Mouse (Mus musculus) forebrain, embryonic 12.5 days (tissue): ENCODE data around the gene Satb1. TPM values are rescaled to one million over a fixed set of nuclear protein-coding genes. Genes with fewer than 3 reads are reported as not detected.

ENCODE experiments used
- ATAC-seq: fragments of 200-750 bp; cut with Nextera tagmentation; 2 replicates; pipeline ENCODE4 v1.8.0; 2017; ENCODE audit warnings: moderate TSS enrichment; ENCODE audit not compliant: low FRiP score
- H3K27ac ChIP-seq: fragments of 300-500 bp; sonication (generic); 2 replicates; pipeline ENCODE4 v1.5.1; 2016; ENCODE audit warnings: mild to moderate bottlenecking
- H3K27me3 ChIP-seq: fragments of 300-500 bp; sonication (generic); 2 replicates; pipeline ENCODE4 v1.6.1; 2016; ENCODE audit warnings: mild to moderate bottlenecking
- H3K36me3 ChIP-seq: fragments of 300-500 bp; sonication (generic); replicated peaks from 2 replicates; pipeline ENCODE4 v1.6.1; 2016; ENCODE audit warnings: mild to moderate bottlenecking
- H3K4me1 ChIP-seq: fragments of 300-500 bp; sonication (generic); 2 replicates; pipeline ENCODE4 v1.6.1; 2016
- H3K4me2 ChIP-seq: fragments of 300-500 bp; sonication (generic); 2 replicates; pipeline ENCODE4 v1.6.1; 2016; ENCODE audit warnings: mild to moderate bottlenecking, moderate library complexity
- H3K4me3 ChIP-seq: fragments of 300-500 bp; sonication (generic); replicated peaks from 2 replicates; pipeline ENCODE4 v1.5.1; 2016; ENCODE audit warnings: mild to moderate bottlenecking
- H3K9ac ChIP-seq: fragments of 300-500 bp; sonication (generic); 2 replicates; pipeline ENCODE4 v1.6.1; 2016; ENCODE audit warnings: mild to moderate bottlenecking
- H3K9me3 ChIP-seq: fragments of 300-500 bp; sonication (generic); 2 replicates; pipeline ENCODE4 v1.6.1; 2016
- WGBS: fragments of 180-500 bp; shearing (Covaris S2); methylation state at CpG from one replicate; pipeline ENCODE4 v1.1.7; 2016; 5-methylcytosine and 5-hydroxymethylcytosine counted together
- polyA plus RNA-seq: library from polyadenylated mRNA; unstranded; fragments of >200 nt; fragmentation: Nextera tagmentation; extraction: Ambion mirVana; gene quantifications from 2 replicates; pipeline ENCODE4 v1.2.1, GENCODE M21; 2016

Gene Satb1
- polyA plus RNA-seq, 1 experiment from 2014 or later, result 37.9 TPM

DNA sequence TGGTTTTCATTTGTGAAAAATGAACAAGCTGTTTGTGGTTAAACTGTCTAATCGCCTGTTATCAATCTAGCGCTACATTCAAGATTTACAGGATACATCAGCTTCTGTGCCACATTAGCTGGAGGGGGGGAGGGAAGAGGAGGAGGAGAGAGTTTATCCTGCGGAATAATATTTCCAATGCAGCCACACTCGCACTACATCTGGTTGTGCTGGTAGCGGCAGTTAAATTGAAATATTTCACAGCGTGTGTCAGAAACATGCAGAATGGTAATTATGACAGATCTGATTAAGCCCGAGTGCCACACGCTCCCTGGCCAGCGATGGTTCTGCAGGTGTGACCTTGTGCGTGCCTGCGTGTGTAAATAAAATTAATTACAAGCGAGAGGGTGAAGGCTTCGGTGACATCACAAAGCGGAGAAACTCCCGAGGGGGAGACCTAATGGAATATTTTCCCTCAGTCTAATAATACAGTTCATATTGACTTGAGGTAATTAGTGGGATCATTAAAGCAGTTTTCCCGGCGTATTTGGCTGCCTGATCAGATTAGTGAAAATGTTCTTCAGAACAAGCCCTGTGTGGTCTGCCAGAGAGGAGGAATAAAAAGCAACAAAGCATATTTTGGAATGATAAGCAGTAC is 72.7 kb downstream of the Satb1 start:
- ATAC-seq, result peak; percentile 79
- Histone ChIP-seq H3K36me3 (peaks cover 5% of the 10 kb centered on the region; the same call in 1 of the 2 replicates), H3K27me3 (no peaks in the 10 kb centered on the region), H3K9ac (no peak overlapping the region), H3K27ac (peak overlapping the region; percentile 66; the same call in 1 of the 2 replicates), H3K4me2 (peak overlapping the region; percentile 30), H3K4me1 (peaks cover 11% of the 10 kb centered on the region), H3K9me3 (no peaks in the 10 kb centered on the region), H3K4me3 (no peak overlapping the region)
- WGBS, result 55% methylated on average over 17 of the region's 17 CpGs

DNA sequence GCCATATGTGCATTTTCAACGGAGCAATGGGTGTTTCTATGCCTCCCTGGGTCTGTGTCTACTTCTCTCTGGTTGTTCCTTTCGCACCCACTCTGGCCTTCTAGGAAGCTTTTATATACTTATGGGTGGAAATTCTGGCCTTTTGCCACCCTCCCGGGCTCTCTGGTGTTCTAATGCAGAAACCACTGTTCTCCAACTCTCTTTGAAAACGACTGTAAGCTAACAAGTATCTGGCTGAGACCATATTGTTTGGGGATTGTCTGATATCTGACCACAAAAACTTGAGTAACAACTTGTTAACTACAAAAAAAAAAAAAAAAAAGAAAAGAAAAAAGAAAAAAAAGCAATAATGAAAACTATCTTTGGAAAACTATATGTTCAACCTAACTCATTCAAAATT is 73.6 kb downstream of the Satb1 start:
- H3K9me3 ChIP-seq, result no peaks in the 10 kb centered on the region

DNA sequence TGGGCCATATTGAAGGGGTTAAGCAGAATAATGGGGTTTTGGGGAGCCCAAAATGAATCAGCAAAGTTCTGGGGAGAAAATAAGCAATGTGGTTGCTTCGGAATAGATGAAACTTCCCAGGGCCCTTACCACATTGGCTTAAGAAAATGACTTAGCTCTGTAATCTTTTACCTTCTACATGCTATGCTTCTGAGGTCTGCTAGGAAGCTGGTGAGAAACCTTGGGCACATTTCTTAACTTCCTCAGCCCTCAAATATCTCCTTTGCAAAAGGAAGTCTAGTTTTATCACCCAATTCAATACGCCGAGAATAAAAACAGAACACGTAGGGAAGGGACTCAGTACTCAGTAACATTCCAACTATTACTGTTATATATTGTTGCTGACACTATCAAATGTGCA is 80.9 kb downstream of the Satb1 start:
- H3K36me3 ChIP-seq, result no peaks in the 10 kb centered on the region
- 85% methylated on average over 4 of the region's 4 CpGs for WGBS
- no peaks in the 10 kb centered on the region for H3K9me3 ChIP-seq
- H3K4me3 ChIP-seq, result no peak overlapping the region
- ATAC-seq, result no peak
- no peak overlapping the region for H3K4me2 ChIP-seq
- no peaks in the 10 kb centered on the region for H3K27me3 ChIP-seq
- no peak overlapping the region for H3K9ac ChIP-seq
- peaks cover 3% of the 10 kb centered on the region; the same call in 1 of the 2 replicates for H3K4me1 ChIP-seq
- H3K27ac ChIP-seq, result no peak overlapping the region

More for the DNA sequence above, 73.6 kb downstream of the Satb1 start:
- H3K4me2 ChIP-seq, result no peak overlapping the region
- peaks cover 11% of the 10 kb centered on the region for H3K4me1 ChIP-seq
- H3K9ac ChIP-seq, result no peak overlapping the region
- H3K36me3 ChIP-seq, result peaks cover 5% of the 10 kb centered on the region; the same call in 1 of the 2 replicates
- WGBS, result 80% methylated on average over 4 of the region's 4 CpGs
- no peaks in the 10 kb centered on the region for H3K27me3 ChIP-seq
- no peak for ATAC-seq
- H3K4me3 ChIP-seq, result no peak overlapping the region
- no peak overlapping the region for H3K27ac ChIP-seq

DNA sequence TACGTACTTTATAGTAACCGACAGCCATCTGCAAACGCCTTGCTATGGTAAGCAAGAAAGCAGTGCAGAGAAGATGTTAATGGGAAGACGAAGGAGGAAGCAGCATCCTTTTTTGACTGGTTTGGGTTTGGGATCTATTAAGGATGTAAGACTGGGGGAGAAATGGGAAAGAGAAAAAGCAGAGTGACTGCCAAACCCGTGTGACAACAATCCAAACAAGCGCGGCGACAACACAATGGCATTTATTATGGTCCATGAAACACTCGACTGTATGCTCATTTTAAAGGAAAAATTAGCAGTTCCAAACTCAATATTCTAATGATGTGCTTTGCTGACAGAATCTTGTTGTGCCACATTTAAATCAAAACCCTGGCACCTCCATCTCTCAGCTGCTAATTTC is 85.9 kb downstream of the Satb1 start:
- H3K27me3 ChIP-seq, result no peaks in the 10 kb centered on the region
- no peak overlapping the region for H3K9ac ChIP-seq
- no peak for ATAC-seq
- H3K9me3 ChIP-seq, result no peaks in the 10 kb centered on the region
- H3K4me3 ChIP-seq, result no peak overlapping the region
- no peak overlapping the region for H3K4me2 ChIP-seq
- WGBS, result 70% methylated on average over 9 of the region's 9 CpGs
- H3K4me1 ChIP-seq, result peaks cover 3% of the 10 kb centered on the region; the same call in 1 of the 2 replicates
- H3K36me3 ChIP-seq, result peaks cover 5% of the 10 kb centered on the region
- no peak overlapping the region for H3K27ac ChIP-seq

DNA sequence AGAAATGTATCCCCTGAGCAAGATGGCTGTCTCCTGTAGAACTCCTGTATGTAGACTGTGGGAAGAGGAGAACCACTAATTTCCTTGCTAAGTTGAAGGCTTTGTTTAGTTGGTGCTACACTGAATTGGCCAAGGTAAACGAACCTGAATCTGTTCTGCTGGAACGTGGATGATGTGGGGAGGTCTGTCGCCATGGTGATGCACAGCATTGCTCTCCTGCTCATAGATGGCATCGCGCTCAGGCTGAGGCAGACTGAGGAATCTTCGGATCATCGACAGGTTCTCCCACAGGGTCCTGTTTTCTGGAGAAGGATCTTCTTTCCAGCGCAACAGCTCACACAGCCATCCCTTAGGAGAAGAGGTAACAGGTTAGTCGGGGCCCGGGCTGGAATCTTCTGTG is 90.6 kb downstream of the Satb1 start:
- Histone ChIP-seq H3K4me3 (no peak overlapping the region), H3K4me1 (no peaks in the 10 kb centered on the region; the same call in 1 of the 2 replicates), H3K27ac (no peak overlapping the region), H3K4me2 (no peak overlapping the region), H3K9ac (no peak overlapping the region), H3K36me3 (peaks cover 28% of the 10 kb centered on the region), H3K27me3 (no peaks in the 10 kb centered on the region), H3K9me3 (no peaks in the 10 kb centered on the region)
- peak; percentile 45; the same call in 1 of the 2 replicates for ATAC-seq
- 80% methylated on average over 10 of the region's 10 CpGs for WGBS

DNA sequence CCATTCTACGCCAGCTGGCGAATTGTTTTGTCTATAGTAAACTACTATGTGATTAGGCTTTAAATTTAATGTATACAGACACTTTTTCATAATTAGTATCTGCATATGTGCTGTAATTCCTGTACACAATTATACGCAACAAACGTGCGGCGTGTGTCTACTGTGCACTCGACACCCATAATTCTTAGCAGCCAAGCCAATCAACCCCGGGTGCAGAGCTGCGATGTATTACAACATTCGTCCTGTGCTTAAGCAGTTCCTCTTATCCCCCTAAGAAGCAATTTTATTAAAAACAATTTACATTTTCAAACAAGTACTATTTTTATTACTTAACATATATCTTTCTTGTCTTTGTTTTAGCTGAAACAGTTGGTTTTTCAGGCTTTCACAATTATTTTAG is 92.0 kb downstream of the Satb1 start:
- ATAC-seq, result no peak
- Histone ChIP-seq H3K9ac (no peak overlapping the region), H3K9me3 (no peaks in the 10 kb centered on the region), H3K4me3 (no peak overlapping the region), H3K36me3 (peaks cover 28% of the 10 kb centered on the region), H3K27me3 (no peaks in the 10 kb centered on the region), H3K4me1 (no peaks in the 10 kb centered on the region; the same call in 1 of the 2 replicates), H3K27ac (no peak overlapping the region), H3K4me2 (no peak overlapping the region)
- WGBS, result 88% methylated on average over 10 of the region's 10 CpGs

DNA sequence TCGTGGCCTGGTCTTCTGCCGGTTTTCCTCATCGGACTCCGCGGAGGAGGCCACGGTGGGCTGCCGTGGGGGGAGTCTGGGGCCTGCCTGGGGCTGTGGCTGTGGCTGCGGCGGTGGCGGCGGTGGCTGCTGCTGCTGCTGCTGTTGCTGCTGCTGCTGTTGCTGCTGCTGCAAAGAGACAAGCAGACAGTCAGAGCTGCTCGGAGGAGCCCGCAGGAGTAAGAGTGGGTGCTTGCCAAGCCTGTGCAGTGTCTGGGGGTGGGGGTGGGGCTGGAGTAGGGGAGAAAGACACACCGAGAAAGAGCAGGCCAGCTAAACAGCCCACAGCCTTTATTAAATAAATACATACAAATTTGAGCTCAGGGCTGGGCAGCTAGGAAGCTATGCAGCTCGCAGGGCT is 92.8 kb downstream of the Satb1 start:
- no peaks in the 10 kb centered on the region for H3K9me3 ChIP-seq
- no peaks in the 10 kb centered on the region for H3K27me3 ChIP-seq
- no peak overlapping the region for H3K27ac ChIP-seq
- no peak for ATAC-seq
- WGBS, result 92% methylated on average over 15 of the region's 15 CpGs
- no peak overlapping the region for H3K4me3 ChIP-seq
- no peak overlapping the region for H3K4me2 ChIP-seq
- H3K4me1 ChIP-seq, result no peaks in the 10 kb centered on the region; the same call in 1 of the 2 replicates
- peaks cover 28% of the 10 kb centered on the region for H3K36me3 ChIP-seq
- H3K9ac ChIP-seq, result peak overlapping the region; percentile 7; the same call in 1 of the 2 replicates

DNA sequence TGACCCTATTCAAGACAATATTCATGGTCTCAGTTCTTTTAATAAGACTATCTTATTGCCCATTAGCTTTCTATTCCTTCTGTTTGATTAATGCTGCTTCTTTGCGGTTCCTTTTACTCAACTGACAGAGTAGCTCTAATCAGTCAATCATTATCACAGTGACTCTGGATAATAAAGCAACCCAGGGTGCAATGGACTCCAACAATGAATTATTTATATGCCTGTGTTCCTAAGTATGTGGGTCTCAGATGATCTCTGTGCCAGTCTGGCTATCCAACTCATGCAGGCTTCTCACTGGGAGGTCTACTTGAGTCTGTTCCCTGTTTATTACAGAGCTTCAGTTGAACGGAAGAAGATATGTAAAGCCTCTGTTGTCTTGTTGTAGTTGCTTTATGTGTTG is 108.6 kb downstream of the Satb1 start:
- H3K4me3 ChIP-seq, result no peak overlapping the region
- no peak for ATAC-seq
- H3K27ac ChIP-seq, result no peak overlapping the region
- H3K4me2 ChIP-seq, result no peak overlapping the region
- H3K27me3 ChIP-seq, result no peaks in the 10 kb centered on the region
- no peaks in the 10 kb centered on the region for H3K4me1 ChIP-seq
- H3K9ac ChIP-seq, result no peak overlapping the region
- H3K9me3 ChIP-seq, result no peaks in the 10 kb centered on the region
- H3K36me3 ChIP-seq, result no peaks in the 10 kb centered on the region
- WGBS, result 46% methylated on average over 2 of the region's 2 CpGs

DNA sequence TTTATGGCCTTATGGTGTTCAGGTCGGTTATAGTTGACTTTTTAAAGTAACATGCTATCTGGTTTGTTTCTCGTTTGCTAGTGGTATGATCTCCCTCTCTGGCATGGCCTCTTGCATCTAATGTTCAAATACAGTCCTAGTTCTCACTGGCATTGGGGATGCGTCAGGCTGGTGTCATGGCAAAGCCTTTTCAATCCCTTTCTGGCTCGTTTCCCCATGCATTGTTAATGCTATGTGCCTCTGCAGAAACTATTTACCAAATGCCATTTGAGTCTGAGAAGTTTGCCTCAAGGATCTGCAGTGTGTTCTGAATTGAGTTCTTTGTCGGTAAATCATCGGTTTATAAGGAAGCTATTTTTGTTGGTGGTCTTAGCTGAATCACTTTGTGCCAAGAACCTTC is 137.4 kb downstream of the Satb1 start:
- Histone ChIP-seq H3K4me2 (no peak overlapping the region), H3K9me3 (no peaks in the 10 kb centered on the region), H3K27me3 (no peaks in the 10 kb centered on the region), H3K27ac (no peak overlapping the region), H3K36me3 (no peaks in the 10 kb centered on the region), H3K9ac (no peak overlapping the region), H3K4me1 (no peaks in the 10 kb centered on the region), H3K4me3 (no peak overlapping the region)
- 66% methylated on average over 6 of the region's 6 CpGs for WGBS
- no peak for ATAC-seq

DNA sequence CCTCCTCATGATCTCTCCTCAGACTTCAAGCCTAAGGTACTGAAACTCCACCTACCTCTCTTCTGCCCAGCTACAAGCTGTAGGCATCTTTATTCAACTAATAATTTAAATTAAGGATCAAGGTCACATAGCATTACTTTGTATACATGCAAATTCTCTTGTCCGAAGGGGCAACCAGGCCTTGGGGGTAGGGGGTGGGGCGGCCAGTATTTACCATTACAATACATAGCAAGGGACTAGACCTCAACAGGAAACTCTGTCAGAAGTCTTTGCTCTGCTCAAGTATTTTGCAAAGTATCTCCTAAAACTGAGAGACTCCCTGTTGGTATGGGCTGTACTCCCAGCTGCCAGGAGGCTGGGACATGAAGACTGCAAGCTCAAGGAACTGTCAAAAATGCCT is 137.8 kb downstream of the Satb1 start:
- no peaks in the 10 kb centered on the region for H3K27me3 ChIP-seq
- no peak overlapping the region for H3K27ac ChIP-seq
- H3K36me3 ChIP-seq, result no peaks in the 10 kb centered on the region
- H3K4me1 ChIP-seq, result no peaks in the 10 kb centered on the region
- 63% methylated on average over 2 of the region's 2 CpGs for WGBS
- no peak for ATAC-seq
- no peaks in the 10 kb centered on the region for H3K9me3 ChIP-seq
- H3K9ac ChIP-seq, result no peak overlapping the region
- no peak overlapping the region for H3K4me3 ChIP-seq
- no peak overlapping the region for H3K4me2 ChIP-seq

DNA sequence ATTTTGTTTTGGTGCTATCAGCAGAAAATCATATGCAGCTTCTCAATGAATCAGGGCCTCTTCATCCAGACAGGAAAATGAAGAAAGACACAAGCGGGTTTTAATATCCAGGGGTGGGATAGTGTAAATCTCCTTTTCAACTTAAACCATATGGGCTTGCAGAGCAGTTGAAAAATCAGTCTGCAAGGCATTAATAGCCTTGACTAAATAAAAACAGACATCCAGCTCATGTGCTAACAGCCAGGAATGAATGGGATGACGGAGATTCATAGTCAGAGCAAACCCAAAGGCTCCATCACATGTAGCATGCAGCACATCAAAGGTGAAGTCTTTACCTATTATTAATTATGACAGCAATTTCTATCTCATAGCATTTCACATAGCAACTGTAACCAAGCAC is 142.6 kb downstream of the Satb1 start:
- H3K4me1 ChIP-seq, result no peaks in the 10 kb centered on the region
- 85% methylated on average over 2 of the region's 2 CpGs for whole genome bisulfite sequencing
- H3K4me3 ChIP-seq, result no peak overlapping the region
- no peak overlapping the region for H3K4me2 ChIP-seq
- H3K9ac ChIP-seq, result no peak overlapping the region
- no peak for ATAC-seq
- H3K36me3 ChIP-seq, result no peaks in the 10 kb centered on the region
- no peaks in the 10 kb centered on the region for H3K9me3 ChIP-seq
- no peak overlapping the region for H3K27ac ChIP-seq
- no peaks in the 10 kb centered on the region for H3K27me3 ChIP-seq

DNA sequence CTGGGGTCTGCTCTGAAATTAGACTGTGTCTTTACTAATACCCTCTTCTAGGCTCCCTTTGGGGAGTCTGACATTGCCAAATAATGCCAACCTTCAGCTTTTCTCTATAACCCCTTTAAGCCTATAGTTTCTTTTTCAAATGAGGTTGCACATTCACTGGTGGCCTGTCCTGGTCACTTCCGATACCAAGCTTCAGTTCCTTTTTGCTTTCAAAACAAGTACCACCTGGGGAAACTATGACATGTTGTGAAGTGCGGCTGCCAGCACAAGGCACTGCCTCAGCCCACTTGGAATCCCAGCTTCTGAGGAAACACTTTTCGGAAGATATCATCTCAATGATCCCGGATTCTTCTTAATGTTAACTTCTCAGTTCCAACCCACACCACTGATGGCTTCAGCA is 145.9 kb downstream of the Satb1 start:
- no peaks in the 10 kb centered on the region for H3K9me3 ChIP-seq
- H3K27ac ChIP-seq, result no peak overlapping the region
- H3K4me2 ChIP-seq, result no peak overlapping the region
- no peaks in the 10 kb centered on the region; the same call in 1 of the 2 replicates for H3K4me1 ChIP-seq
- no peak overlapping the region for H3K9ac ChIP-seq
- no peaks in the 10 kb centered on the region for H3K36me3 ChIP-seq
- ATAC-seq, result no peak
- WGBS, result 90% methylated on average over 4 of the region's 4 CpGs
- no peaks in the 10 kb centered on the region for H3K27me3 ChIP-seq
- H3K4me3 ChIP-seq, result no peak overlapping the region
